Mouse (Mus musculus) forebrain, embryonic 12.5 days (tissue): ENCODE measurements around the gene Ephx3. TPM values are rescaled to one million over a fixed set of nuclear protein-coding genes. Genes with fewer than 3 reads are reported as not detected.
A peak's percentile ranks its signal among the peaks of the same experiment; 100 is the strongest.

Source experiments
- ATAC-seq: fragments of 200-750 bp; cut with Nextera tagmentation; 2 replicates; pipeline ENCODE4 v1.8.0; 2017; ENCODE audit warnings: moderate TSS enrichment; ENCODE audit not compliant: low FRiP score
- H3K27ac ChIP-seq: fragments of 300-500 bp; sonication (generic); 2 replicates; pipeline ENCODE4 v1.5.1; 2016; ENCODE audit warnings: mild to moderate bottlenecking
- H3K27me3 ChIP-seq: fragments of 300-500 bp; sonication (generic); 2 replicates; pipeline ENCODE4 v1.6.1; 2016; ENCODE audit warnings: mild to moderate bottlenecking
- H3K36me3 ChIP-seq: fragments of 300-500 bp; sonication (generic); replicated peaks from 2 replicates; pipeline ENCODE4 v1.6.1; 2016; ENCODE audit warnings: mild to moderate bottlenecking
- H3K4me1 ChIP-seq: fragments of 300-500 bp; sonication (generic); 2 replicates; pipeline ENCODE4 v1.6.1; 2016
- H3K4me2 ChIP-seq: fragments of 300-500 bp; sonication (generic); 2 replicates; pipeline ENCODE4 v1.6.1; 2016; ENCODE audit warnings: mild to moderate bottlenecking, moderate library complexity
- H3K4me3 ChIP-seq: fragments of 300-500 bp; sonication (generic); replicated peaks from 2 replicates; pipeline ENCODE4 v1.5.1; 2016; ENCODE audit warnings: mild to moderate bottlenecking
- H3K9ac ChIP-seq: fragments of 300-500 bp; sonication (generic); 2 replicates; pipeline ENCODE4 v1.6.1; 2016; ENCODE audit warnings: mild to moderate bottlenecking
- H3K9me3 ChIP-seq: fragments of 300-500 bp; sonication (generic); 2 replicates; pipeline ENCODE4 v1.6.1; 2016
- WGBS: fragments of 180-500 bp; shearing (Covaris S2); methylation state at CpG from one replicate; pipeline ENCODE4 v1.1.7; 2016; 5-methylcytosine and 5-hydroxymethylcytosine counted together
- polyA plus RNA-seq: library from polyadenylated mRNA; unstranded; fragments of >200 nt; fragmentation: Nextera tagmentation; extraction: Ambion mirVana; gene quantifications from 2 replicates; pipeline ENCODE4 v1.2.1, GENCODE M21; 2016

Gene Ephx3
- polyA plus RNA-seq, 1 experiment from 2014 or later = not detected

GRCm38 (mm10) chr17:32202972-32203371 is 13.6 kb upstream of the Ephx3 start:
- ATAC-seq = no peak
- Histone ChIP-seq H3K4me1 (no peaks in the 10 kb centered on the region), H3K9me3 (no peaks in the 10 kb centered on the region), H3K27me3 (no peaks in the 10 kb centered on the region), H3K36me3 (peaks cover 92% of the 10 kb centered on the region), H3K4me3 (no peak overlapping the region), H3K4me2 (no peak overlapping the region), H3K9ac (no peak overlapping the region), H3K27ac (no peak overlapping the region)
- WGBS = 87% methylated on average over 3 of the region's 3 CpGs

GRCm38 (mm10) chr17:32201086-32201485 is 11.7 kb upstream of the Ephx3 start:
- Histone ChIP-seq H3K4me1 (no peaks in the 10 kb centered on the region), H3K9ac (no peak overlapping the region), H3K27me3 (no peaks in the 10 kb centered on the region), H3K4me2 (no peak overlapping the region), H3K4me3 (no peak overlapping the region), H3K27ac (no peak overlapping the region), H3K9me3 (no peaks in the 10 kb centered on the region), H3K36me3 (peaks cover 95% of the 10 kb centered on the region)
- WGBS = 82% methylated on average over 5 of the region's 5 CpGs
- no peak for ATAC-seq

- Histone ChIP-seq H3K4me2 (no peak overlapping the region), H3K4me1 (no peaks in the 10 kb centered on the region), H3K4me3 (no peak overlapping the region), H3K9ac (no peak overlapping the region), H3K27ac (no peak overlapping the region), H3K9me3 (no peaks in the 10 kb centered on the region), H3K27me3 (no peaks in the 10 kb centered on the region), H3K36me3 (peaks cover 96% of the 10 kb centered on the region)
- WGBS = 95% methylated on average over 2 of the region's 2 CpGs
- ATAC-seq = no peak
Observed at GRCm38 (mm10) chr17:32199796-32200195, 10.4 kb upstream of the Ephx3 start.

- Histone ChIP-seq H3K9ac (no peak overlapping the region), H3K9me3 (no peaks in the 10 kb centered on the region), H3K4me1 (no peaks in the 10 kb centered on the region), H3K27ac (no peak overlapping the region), H3K4me2 (no peak overlapping the region), H3K27me3 (no peaks in the 10 kb centered on the region), H3K4me3 (no peak overlapping the region), H3K36me3 (peaks cover 76% of the 10 kb centered on the region)
- 88% methylated on average over 14 of the region's 14 CpGs for WGBS
- ATAC-seq = no peak
Observed at GRCm38 (mm10) chr17:32197156-32197555, 7.8 kb upstream of the Ephx3 start.

- Histone ChIP-seq H3K9me3 (no peaks in the 10 kb centered on the region), H3K4me2 (no peak overlapping the region), H3K27me3 (no peaks in the 10 kb centered on the region), H3K27ac (no peak overlapping the region), H3K4me1 (no peaks in the 10 kb centered on the region), H3K9ac (no peak overlapping the region), H3K36me3 (peaks cover 61% of the 10 kb centered on the region), H3K4me3 (no peak overlapping the region)
- no peak for ATAC-seq
- 93% methylated on average over 5 of the region's 5 CpGs for WGBS
Observed at GRCm38 (mm10) chr17:32195725-32196124, 6.4 kb upstream of the Ephx3 start.

GRCm38 (mm10) chr17:32193010-32193409 is 3.7 kb upstream of the Ephx3 start:
- no peak for ATAC-seq
- Histone ChIP-seq H3K27me3 (peaks cover 25% of the 10 kb centered on the region), H3K27ac (no peak overlapping the region), H3K4me1 (peaks cover 12% of the 10 kb centered on the region), H3K4me3 (no peak overlapping the region), H3K9me3 (no peaks in the 10 kb centered on the region), H3K4me2 (no peak overlapping the region), H3K36me3 (peaks cover 34% of the 10 kb centered on the region), H3K9ac (no peak overlapping the region)
- WGBS = 86% methylated on average over 5 of the region's 5 CpGs

GRCm38 (mm10) chr17:32189850-32190249 is 501 bp upstream of the Ephx3 start:
- Histone ChIP-seq H3K27ac (no peak overlapping the region), H3K36me3 (peaks cover 4% of the 10 kb centered on the region; the same call in 1 of the 2 replicates), H3K9ac (no peak overlapping the region), H3K4me2 (peak overlapping the region; percentile 64), H3K9me3 (no peaks in the 10 kb centered on the region), H3K4me3 (no peak overlapping the region; the same call in 1 of the 2 replicates), H3K27me3 (peaks cover 27% of the 10 kb centered on the region), H3K4me1 (peaks cover 12% of the 10 kb centered on the region)
- no peak for ATAC-seq
- 16% methylated on average over 5 of the region's 5 CpGs for WGBS

- Histone ChIP-seq H3K4me2 (no peak overlapping the region), H3K27me3 (peaks cover 1% of the 10 kb centered on the region), H3K9me3 (no peaks in the 10 kb centered on the region), H3K27ac (no peak overlapping the region), H3K4me1 (peaks cover 34% of the 10 kb centered on the region), H3K4me3 (no peak overlapping the region), H3K9ac (no peak overlapping the region), H3K36me3 (no peaks in the 10 kb centered on the region)
- ATAC-seq = no peak
- 9% methylated on average over 8 of the region's 8 CpGs for WGBS
Observed at GRCm38 (mm10) chr17:32183017-32183416, 6.3 kb downstream of the Ephx3 start.

GRCm38 (mm10) chr17:32179621-32180491 is 9.5 kb downstream of the Ephx3 start:
- 43% methylated on average over 11 of the region's 11 CpGs for WGBS
- peak; percentile 80 for ATAC-seq
- Histone ChIP-seq H3K27ac (peak overlapping the region; percentile 80), H3K9me3 (no peaks in the 10 kb centered on the region), H3K4me1 (peaks cover 34% of the 10 kb centered on the region), H3K27me3 (no peaks in the 10 kb centered on the region), H3K4me2 (no peak overlapping the region), H3K4me3 (no peak overlapping the region), H3K9ac (no peak overlapping the region), H3K36me3 (no peaks in the 10 kb centered on the region)

GRCm38 (mm10) chr17:32176919-32177318 is 12.4 kb downstream of the Ephx3 start:
- WGBS = 95% methylated on average over 4 of the region's 4 CpGs
- no peak for ATAC-seq
- no peaks in the 10 kb centered on the region for H3K36me3 ChIP-seq
- no peak overlapping the region for H3K4me2 ChIP-seq
- H3K27ac ChIP-seq = no peak overlapping the region
- H3K27me3 ChIP-seq = no peaks in the 10 kb centered on the region
- no peak overlapping the region for H3K4me3 ChIP-seq
- H3K4me1 ChIP-seq = peaks cover 23% of the 10 kb centered on the region
- H3K9me3 ChIP-seq = no peaks in the 10 kb centered on the region
- no peak overlapping the region for H3K9ac ChIP-seq

- ATAC-seq = no peak
- H3K27me3 ChIP-seq = no peaks in the 10 kb centered on the region
- no peak overlapping the region for H3K4me2 ChIP-seq
- 72% methylated on average over 7 of the region's 7 CpGs for WGBS
- no peak overlapping the region for H3K27ac ChIP-seq
- H3K4me1 ChIP-seq = no peaks in the 10 kb centered on the region; the same call in 1 of the 2 replicates
- no peaks in the 10 kb centered on the region for H3K36me3 ChIP-seq
- H3K9me3 ChIP-seq = no peaks in the 10 kb centered on the region
- H3K4me3 ChIP-seq = no peak overlapping the region
- H3K9ac ChIP-seq = no peak overlapping the region
Observed at GRCm38 (mm10) chr17:32173166-32173565, 16.2 kb downstream of the Ephx3 start.

GRCm38 (mm10) chr17:32172485-32172884 is 16.9 kb downstream of the Ephx3 start:
- WGBS = 94% methylated on average over 2 of the region's 2 CpGs
- peaks cover 6% of the 10 kb centered on the region; the same call in 1 of the 2 replicates for H3K4me1 ChIP-seq
- H3K27me3 ChIP-seq = no peaks in the 10 kb centered on the region
- H3K4me3 ChIP-seq = no peak overlapping the region
- H3K4me2 ChIP-seq = no peak overlapping the region
- no peak overlapping the region for H3K27ac ChIP-seq
- H3K9me3 ChIP-seq = no peaks in the 10 kb centered on the region
- no peak overlapping the region for H3K9ac ChIP-seq
- no peaks in the 10 kb centered on the region for H3K36me3 ChIP-seq
- ATAC-seq = no peak
